Mouse (Mus musculus) gastrocnemius, adult 8-10 months (tissue): Measurements from ENCODE around the gene Krt6a. TPM values are rescaled to one million over a fixed set of nuclear protein-coding genes. Genes with fewer than 3 reads are reported as not detected.
"Not testable (repeated sequence)": the region's sequence is repeated elsewhere in the genome, so short reads cannot be mapped to it uniquely, and the experiment has no call there.

Source experiments
- DNase-seq, 2 experiments: peaks; one replicate each; pipeline ENCODE4 v3.0.0; 2022; ENCODE audit warnings: low spot score in 2 of 2
- total RNA-seq, 4 experiments: library from RNA; stranded (reverse); gene quantifications; 2 replicates each; pipeline ENCODE4 v1.2.4; 2022

Gene Krt6a
- not detected for total RNA-seq

DNA sequence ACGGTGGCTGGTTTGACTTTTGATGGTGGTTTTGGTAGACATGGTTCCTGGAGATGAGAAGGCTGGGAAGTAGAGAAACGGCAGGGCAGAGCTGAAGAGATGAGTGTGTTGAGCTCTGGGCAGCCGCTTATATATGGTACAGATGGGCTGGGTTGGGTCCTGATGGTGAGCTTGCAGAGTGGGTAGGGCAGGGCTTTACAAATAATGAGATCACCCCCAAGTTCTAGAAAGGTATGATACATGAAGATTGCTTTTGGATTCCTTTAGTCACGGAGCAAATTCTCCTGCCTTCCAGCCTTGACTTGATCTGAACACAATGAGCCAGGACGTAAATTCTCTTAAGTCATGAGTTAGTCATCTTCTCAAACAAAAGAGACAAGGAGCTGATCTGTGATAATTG is at the start of gene Krt6a:
TSS of gene Krt6a (minus strand) at position 101 of the 400 bp plus-strand sequence.
- no peak for DNase-seq

DNA sequence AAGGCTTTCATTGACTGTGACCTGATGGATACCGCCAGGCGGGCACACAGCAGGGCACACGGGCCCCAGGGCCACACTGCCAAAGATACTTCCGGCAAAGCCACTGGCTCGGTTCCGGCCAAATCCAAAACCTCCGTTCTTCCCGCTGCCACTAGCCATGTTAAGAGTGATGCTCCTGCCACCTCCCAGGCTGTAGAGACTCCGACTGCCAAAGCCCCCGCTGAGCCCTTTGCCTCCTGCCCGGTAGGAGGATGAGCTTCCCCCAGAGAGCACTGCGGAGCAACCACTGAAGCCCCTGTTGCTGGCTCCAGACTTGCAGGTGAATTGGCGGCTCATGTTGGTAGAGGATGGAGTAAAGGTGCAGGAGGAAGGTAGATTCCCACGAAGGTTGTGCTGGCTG is 48.6 kb upstream of the Krt6a start, which contains the start of gene Krt71:
TSS of gene Krt71 (minus strand) at position 399 of the 400 bp plus-strand sequence.
- no peak for DNase-seq

DNA sequence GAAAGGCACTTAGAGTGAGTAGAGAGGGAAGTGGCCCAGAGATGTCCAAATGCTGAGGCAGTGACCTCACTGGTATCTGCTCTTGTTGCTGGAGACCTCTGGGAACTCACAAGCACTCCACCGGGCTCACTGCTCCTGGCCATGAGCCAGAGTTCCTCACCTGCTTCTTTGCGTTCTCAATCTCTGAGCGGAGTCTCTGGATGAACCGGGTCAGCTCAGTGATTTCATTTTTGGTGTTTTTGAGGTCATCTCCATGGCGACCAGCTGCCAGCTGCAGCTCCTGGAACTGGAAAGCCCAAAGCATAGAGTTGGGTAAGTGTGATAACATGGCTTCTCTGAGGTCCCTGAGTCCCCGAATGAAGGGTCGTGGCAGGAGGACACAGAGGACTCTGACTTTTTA is 43.7 kb upstream of the Krt6a start:
- DNase-seq = no peak

- no peak for DNase-seq
Observed at GRCm38 (mm10) chr15:101730653-101731052, 36.5 kb upstream of the Krt6a start.

- DNase-seq = no peak
Observed at GRCm38 (mm10) chr15:101724686-101725085, 30.6 kb upstream of the Krt6a start.

DNA sequence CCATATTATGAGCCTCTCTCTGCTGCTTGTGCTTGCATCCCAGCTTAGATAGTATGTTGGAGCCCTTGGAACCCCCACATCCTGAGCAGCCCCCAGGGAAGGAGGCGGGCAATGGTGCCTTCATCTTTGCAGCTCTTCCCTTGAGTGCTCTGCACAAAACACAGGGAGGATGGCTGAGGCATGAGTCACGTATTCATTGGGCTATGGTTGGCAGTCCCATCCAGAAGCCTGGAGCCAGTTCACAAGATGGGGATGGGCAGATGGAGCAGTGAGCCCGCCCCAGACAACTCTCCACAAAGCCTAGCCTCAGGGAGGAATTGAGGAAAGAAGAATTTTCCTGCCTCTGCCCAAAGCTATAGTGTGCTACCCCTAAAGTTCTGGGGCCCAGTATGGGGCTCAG is 21.7 kb upstream of the Krt6a start:
- no peak for DNase-seq

- no peak for DNase-seq
Observed at GRCm38 (mm10) chr15:101714356-101714755, 20.2 kb upstream of the Krt6a start.

GRCm38 (mm10) chr15:101713731-101714130 is 19.6 kb upstream of the Krt6a start:
- no peak for DNase-seq

- no peak for DNase-seq
Observed at GRCm38 (mm10) chr15:101712720-101713119, 18.6 kb upstream of the Krt6a start, which contains the start of gene Krt5. TSS of gene Krt5 (minus strand) at chr15:101712898.

- DNase-seq = no peak
Observed at GRCm38 (mm10) chr15:101708683-101709082, 14.6 kb upstream of the Krt6a start.

DNA sequence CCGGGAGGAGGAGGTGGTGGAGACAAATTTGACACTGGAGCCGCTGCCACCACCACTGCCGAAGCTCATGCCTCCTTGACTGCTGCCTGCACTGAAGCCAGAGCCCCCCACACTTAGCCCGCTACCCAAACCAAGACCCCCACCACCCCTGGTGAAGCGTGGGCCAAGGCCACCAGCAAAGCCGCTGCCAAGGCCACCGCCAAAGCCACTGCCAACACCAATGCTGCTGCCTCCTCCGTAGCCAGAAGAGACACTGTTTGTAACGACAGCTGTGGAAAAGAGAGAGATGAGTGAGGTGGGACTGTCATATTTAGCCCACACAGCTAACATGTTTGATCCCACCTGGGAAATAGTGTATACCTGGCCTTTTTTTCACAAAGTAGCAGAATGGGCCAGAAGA is 13.3 kb upstream of the Krt6a start:
- no peak for DNase-seq

GRCm38 (mm10) chr15:101704066-101704465 is 10.0 kb upstream of the Krt6a start:
- no peak for DNase-seq

DNA sequence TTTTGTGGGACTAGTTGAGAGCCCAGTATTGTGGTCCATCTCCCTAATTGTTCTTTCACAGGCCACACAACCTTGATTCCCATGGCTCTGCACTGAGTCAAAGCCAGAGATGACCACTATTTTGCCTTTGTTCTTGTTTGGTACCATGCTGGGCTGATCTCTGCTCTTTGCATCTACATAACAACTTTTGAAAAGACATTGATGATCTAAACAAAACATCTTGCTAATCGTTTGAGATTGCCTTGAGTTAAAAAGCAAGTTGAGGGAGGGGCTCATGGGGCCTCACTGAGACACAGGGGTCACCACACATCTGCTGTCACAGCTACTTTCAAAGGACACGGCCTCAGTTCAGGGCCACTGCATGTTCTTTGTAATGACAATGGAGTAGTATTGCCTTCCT is 8.3 kb upstream of the Krt6a start:
- no peak for DNase-seq

GRCm38 (mm10) chr15:101699866-101700265 is 5.8 kb upstream of the Krt6a start:
- DNase-seq = no peak

DNA sequence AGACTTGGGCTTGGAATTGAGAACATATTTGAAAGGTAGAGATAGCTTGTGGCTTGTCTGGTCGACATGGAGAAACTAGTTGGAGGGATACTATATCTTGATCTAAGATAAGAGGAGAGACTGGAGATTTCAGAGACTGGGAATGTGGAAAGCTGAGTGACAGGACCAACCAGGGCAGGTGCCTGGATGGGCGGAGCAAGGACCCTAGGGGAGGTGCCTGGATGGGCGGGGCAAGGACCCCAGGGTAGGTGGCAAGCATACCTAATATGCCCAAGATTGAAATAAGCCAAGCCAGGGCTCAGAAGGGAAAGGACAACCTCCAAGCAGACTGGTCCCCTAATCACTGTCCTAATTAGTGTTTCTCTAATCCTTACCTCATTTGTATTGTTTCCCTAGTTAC is 5.1 kb upstream of the Krt6a start:
- DNase-seq = no peak

- DNase-seq = no peak
Observed at GRCm38 (mm10) chr15:101697326-101698188, 3.5 kb upstream of the Krt6a start.

GRCm38 (mm10) chr15:101690460-101690859 is 3.6 kb downstream of the Krt6a start:
- not testable (repeated sequence) for DNase-seq

DNA sequence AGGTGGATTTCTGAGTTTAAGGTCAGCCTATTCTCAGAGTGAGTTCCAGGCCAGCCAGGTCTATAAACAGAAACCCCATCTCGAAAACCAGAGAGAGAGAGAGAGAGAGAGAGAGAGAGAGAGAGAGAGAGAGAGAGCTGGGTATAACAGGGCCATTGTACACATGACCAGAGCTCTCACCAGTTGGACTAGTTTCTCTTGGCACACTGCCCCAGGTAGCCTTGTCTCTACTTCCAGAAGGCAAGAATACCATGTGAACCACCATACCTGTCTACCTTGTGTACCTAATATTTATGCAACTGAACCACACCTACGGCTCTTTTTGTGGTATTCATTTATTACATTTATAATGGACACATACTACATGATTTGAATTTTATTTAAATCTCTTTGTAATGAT is 5.9 kb downstream of the Krt6a start:
- no peak for DNase-seq

DNA sequence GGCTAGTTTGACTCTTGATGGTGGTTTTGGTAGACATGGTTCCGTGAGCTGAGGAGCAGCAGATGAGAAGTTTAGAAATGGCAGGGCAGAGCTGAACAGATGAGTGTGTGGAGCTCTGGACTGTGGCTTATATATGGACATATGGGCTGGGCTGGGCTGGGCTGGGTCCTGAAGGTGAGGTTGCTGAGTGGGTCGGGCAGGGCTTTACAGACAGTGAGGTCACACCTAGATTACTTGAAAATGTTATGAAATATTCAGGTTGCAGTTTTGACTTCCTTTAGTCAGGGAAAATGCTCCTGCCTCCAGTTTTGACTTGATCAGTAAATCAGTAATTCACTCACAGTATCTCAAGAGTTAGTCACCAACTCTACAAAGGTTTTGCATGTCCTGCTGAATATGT is 13.9 kb downstream of the Krt6a start, which contains the start of gene Krt6b:
TSS of gene Krt6b (minus strand) at position 101 of the 400 bp plus-strand sequence.
- DNase-seq = no peak

DNA sequence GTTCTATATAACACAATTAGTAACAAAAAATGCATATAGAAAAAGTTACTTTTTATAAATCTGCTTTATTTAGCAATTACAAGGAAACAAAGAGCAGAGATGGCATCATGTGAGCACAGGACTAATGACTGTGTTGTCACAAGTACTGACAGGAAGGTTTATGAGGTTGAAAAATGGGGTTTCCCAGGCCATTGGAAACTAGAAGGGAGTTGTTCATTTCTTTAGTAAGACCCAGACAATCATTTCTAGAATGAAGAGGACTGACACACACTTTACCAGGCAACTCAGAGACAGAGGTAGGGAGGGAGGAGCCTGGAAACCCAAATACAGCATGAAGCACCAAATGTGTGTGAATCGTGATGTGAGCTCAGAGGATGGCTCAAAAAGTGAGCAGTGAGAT is 18.1 kb downstream of the Krt6a start:
- no peak for DNase-seq

DNA sequence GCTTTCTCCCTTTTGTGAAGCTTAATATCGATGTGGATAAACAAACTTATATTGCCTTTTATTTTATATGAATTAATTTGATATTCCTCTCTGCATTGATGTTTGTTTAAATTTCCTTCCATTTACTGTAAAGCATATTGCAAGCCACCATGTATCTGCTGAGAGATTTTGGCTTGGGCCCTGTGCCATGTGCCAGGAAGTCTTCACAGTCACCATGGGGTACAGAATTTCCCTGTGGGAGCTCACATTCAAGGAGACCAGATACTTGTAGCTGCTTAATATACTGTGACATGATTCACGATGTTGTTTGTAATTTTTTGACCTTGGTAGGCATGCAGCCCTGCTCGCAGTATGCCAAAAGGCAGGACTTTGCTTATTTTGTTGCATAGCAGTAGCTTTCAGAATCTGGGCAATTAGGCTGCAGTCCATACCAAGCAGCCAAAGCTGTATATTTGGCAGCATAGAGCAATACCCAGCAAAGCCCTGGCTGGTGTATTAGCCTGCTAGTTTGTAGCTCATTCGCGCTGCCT is 41.3 kb downstream of the Krt6a start:
- no peak for DNase-seq

- DNase-seq = no peak
Observed at GRCm38 (mm10) chr15:101647280-101647679, 46.8 kb downstream of the Krt6a start, which contains the start of gene Gm5478. TSS of gene Gm5478 (minus strand) at chr15:101647380.
